In the genomic region with DNA sequence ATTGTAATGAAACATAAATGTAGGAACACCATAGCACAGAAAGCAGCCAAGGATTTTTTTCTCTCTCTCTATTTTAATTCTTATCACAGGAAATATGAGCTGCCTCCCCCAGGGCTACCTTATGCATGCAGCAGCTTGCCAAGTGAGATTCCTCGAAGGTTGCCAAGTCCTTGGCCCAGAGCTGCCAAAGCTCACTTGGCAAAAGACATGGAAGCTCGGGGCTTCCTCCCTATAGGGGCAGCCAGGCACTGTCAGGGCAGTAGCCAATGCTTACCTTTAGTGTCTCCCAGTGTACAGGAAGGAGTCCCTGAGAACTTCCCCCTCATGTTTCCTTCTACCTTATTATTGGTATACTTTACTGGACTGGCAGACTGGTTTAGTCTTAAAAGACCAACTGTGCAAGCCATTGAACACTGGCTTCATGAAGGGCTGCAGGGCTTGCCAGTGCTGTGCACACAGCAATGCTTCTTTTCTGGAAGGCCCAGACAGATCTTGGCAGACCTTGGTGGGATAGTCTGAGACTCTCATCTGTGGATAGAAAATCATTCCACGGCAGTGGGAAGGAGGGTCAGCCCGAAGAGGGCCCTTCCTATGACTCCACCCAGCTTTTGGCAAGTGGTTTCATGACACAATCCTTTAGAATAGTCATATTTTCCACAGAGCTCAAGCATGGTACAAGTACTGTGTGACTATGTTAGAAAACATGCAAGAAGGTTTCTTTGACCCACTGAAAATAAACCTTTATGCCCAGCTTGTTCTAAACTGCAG, we compare ENCODE assay signal across 9 mouse cellular contexts. TPM values are rescaled to one million over a fixed set of nuclear protein-coding genes. Genes with fewer than 3 reads are reported as not detected.
A peak's percentile ranks its signal among the peaks of the same experiment; 100 is the strongest.
DNase-seq lines count a peak whose midpoint lies in the region; ATAC-seq and TF ChIP-seq lines count a peak whose summit lies in the region.
"Had no signal": no experiment of that assay in that cellular context is flagged by ENCODE, and none has a peak within 500 bp of the region (broad histone marks: within the 10 kb centered on the region; RNA-seq: fewer than 3 reads in every experiment).

No protein-coding gene starts in this region.

- H3K4me2 ChIP-seq in embryonic facial prominence, embryonic 13.5 days, result no peak overlapping the region
- no peak overlapping the region for H3K4me2 ChIP-seq in midbrain, embryonic 15.5 days
- H3K4me2 ChIP-seq in midbrain, embryonic 13.5 days (replicated peaks), result no peak overlapping the region
- no peak overlapping the region for H3K4me2 ChIP-seq in forebrain, postnatal 0 days (ENCODE audit: low read depth)

- whole genome bisulfite sequencing in embryonic facial prominence, embryonic 13.5 days, result 65% methylated on average over 4 of the region's 4 CpGs
- 84% methylated on average over 4 of the region's 4 CpGs for WGBS in embryonic facial prominence, embryonic 10.5 days
- 83% methylated on average over 4 of the region's 4 CpGs for WGBS in midbrain, embryonic 15.5 days
- 81% methylated on average over 4 of the region's 4 CpGs for WGBS in midbrain, embryonic 13.5 days
- WGBS in forebrain, postnatal 0 days, result 50% methylated on average over 4 of the region's 4 CpGs

- no peaks in the 10 kb centered on the region for H3K27me3 ChIP-seq in embryonic facial prominence, embryonic 13.5 days
- no peaks in the 10 kb centered on the region for H3K27me3 ChIP-seq in embryonic facial prominence, embryonic 10.5 days (replicated peaks; ENCODE audit: low read depth, poor library complexity, severe bottlenecking)
- no peaks in the 10 kb centered on the region for H3K27me3 ChIP-seq in midbrain, embryonic 15.5 days (replicated peaks)
- H3K27me3 ChIP-seq in midbrain, embryonic 13.5 days, result no peaks in the 10 kb centered on the region
- no peaks in the 10 kb centered on the region for H3K27me3 ChIP-seq in forebrain, postnatal 0 days (ENCODE audit: insufficient read depth, low read length)

- no peak for TF ChIP-seq CTCF in forebrain, postnatal 0 days (IDR thresholded peaks at IDR 0.05; ENCODE audit: low read depth)

- ATAC-seq in embryonic facial prominence, embryonic 13.5 days (ENCODE audit: insufficient number of reproducible peaks, insufficient read depth, low FRiP score, low TSS enrichment, low read depth), result peak; percentile 56; the same call in 1 of the 2 replicates
- ATAC-seq in midbrain, embryonic 15.5 days (replicated peaks), result 0 out of 2 replicates have a peak, but pooled peaks have one; percentile 46
- ATAC-seq in midbrain, embryonic 13.5 days, result no peak
- peak; percentile 52 for ATAC-seq in forebrain, postnatal 0 days

- no peak overlapping the region for H3K9ac ChIP-seq in embryonic facial prominence, embryonic 13.5 days
- H3K9ac ChIP-seq in midbrain, embryonic 15.5 days, result no peak overlapping the region
- no peak overlapping the region for H3K9ac ChIP-seq in midbrain, embryonic 13.5 days (replicated peaks)
- H3K9ac ChIP-seq in forebrain, postnatal 0 days, result no peak overlapping the region
- H3K9ac ChIP-seq: liver, embryonic 14.5 days had no signal

- H3K4me1 ChIP-seq in embryonic facial prominence, embryonic 13.5 days, result peaks cover 3% of the 10 kb centered on the region; the same call in 1 of the 2 replicates
- no peaks in the 10 kb centered on the region for H3K4me1 ChIP-seq in embryonic facial prominence, embryonic 10.5 days
- H3K4me1 ChIP-seq in midbrain, embryonic 15.5 days, result no peaks in the 10 kb centered on the region
- no peaks in the 10 kb centered on the region for H3K4me1 ChIP-seq in midbrain, embryonic 13.5 days (replicated peaks)
- no peaks in the 10 kb centered on the region for H3K4me1 ChIP-seq in forebrain, postnatal 0 days (ENCODE audit: insufficient read depth)

- H3K4me3 ChIP-seq in embryonic facial prominence, embryonic 13.5 days, result no peak overlapping the region
- no peak overlapping the region for H3K4me3 ChIP-seq in embryonic facial prominence, embryonic 10.5 days
- H3K4me3 ChIP-seq in midbrain, embryonic 15.5 days, result no peak overlapping the region
- no peak overlapping the region for H3K4me3 ChIP-seq in midbrain, embryonic 13.5 days (replicated peaks)
- H3K4me3 ChIP-seq in forebrain, postnatal 0 days (ENCODE audit: low read depth, low read length), result no peak overlapping the region

- no peaks in the 10 kb centered on the region for H3K9me3 ChIP-seq in embryonic facial prominence, embryonic 13.5 days
- no peaks in the 10 kb centered on the region for H3K9me3 ChIP-seq in embryonic facial prominence, embryonic 10.5 days
- no peaks in the 10 kb centered on the region for H3K9me3 ChIP-seq in midbrain, embryonic 15.5 days
- no peaks in the 10 kb centered on the region for H3K9me3 ChIP-seq in midbrain, embryonic 13.5 days
- no peaks in the 10 kb centered on the region for H3K9me3 ChIP-seq in forebrain, postnatal 0 days (ENCODE audit: low read length)

- peak overlapping the region; percentile 39; the same call in 1 of the 2 replicates for H3K27ac ChIP-seq in embryonic facial prominence, embryonic 13.5 days
- no peak overlapping the region for H3K27ac ChIP-seq in embryonic facial prominence, embryonic 10.5 days (replicated peaks)
- no peak overlapping the region for H3K27ac ChIP-seq in midbrain, embryonic 15.5 days
- no peak overlapping the region for H3K27ac ChIP-seq in midbrain, embryonic 13.5 days
- no peak overlapping the region for H3K27ac ChIP-seq in forebrain, postnatal 0 days (ENCODE audit: low read depth, low read length)
- H3K27ac ChIP-seq: liver, embryonic 14.5 days had no signal

- H3K36me3 ChIP-seq in embryonic facial prominence, embryonic 13.5 days, result no peaks in the 10 kb centered on the region
- no peaks in the 10 kb centered on the region for H3K36me3 ChIP-seq in embryonic facial prominence, embryonic 10.5 days (replicated peaks)
- no peaks in the 10 kb centered on the region for H3K36me3 ChIP-seq in midbrain, embryonic 15.5 days (replicated peaks)
- no peaks in the 10 kb centered on the region for H3K36me3 ChIP-seq in midbrain, embryonic 13.5 days
- no peaks in the 10 kb centered on the region for H3K36me3 ChIP-seq in forebrain, postnatal 0 days (ENCODE audit: insufficient read depth)

- DNase-seq in embryonic facial prominence, embryonic 10.5 days (ENCODE audit: low spot score), result no peak
- DNase-seq in forebrain, postnatal 0 days, result peak; percentile 55
- peak; percentile 61 for DNase-seq in skeletal muscle tissue, adult 2 months (ENCODE audit: low read depth, low spot score)
- no peak for DNase-seq in kidney, adult 9 months
- no peak for DNase-seq in layer of hippocampus, postnatal 14 days (ENCODE audit: low spot score in 2 of 2)

RNA-seq across cellular contexts. Expression of gene Zcchc2, which starts 53.0 kb away (rescaled TPM):
- 2.4 and 2.5 TPM in 2 replicates for polyA plus RNA-seq in embryonic facial prominence, embryonic 13.5 days (2015; fragmentation: Nextera tagmentation; extraction: Ambion mirVana)
- 1.9 and 2.3 TPM in 2 replicates for polyA plus RNA-seq in embryonic facial prominence, embryonic 10.5 days (2016; fragmentation: Nextera tagmentation; extraction: Ambion mirVana)
- polyA plus RNA-seq in midbrain, embryonic 15.5 days (2015; fragmentation: Nextera tagmentation; extraction: Ambion mirVana), result 2.3 and 2.7 TPM in 2 replicates
- polyA plus RNA-seq in midbrain, embryonic 13.5 days (2015; fragmentation: Nextera tagmentation; extraction: Ambion mirVana), result 2.1 and 2.2 TPM in 2 replicates
- total RNA-seq in forebrain, postnatal 0 days (2014; rRNA removed), result 11.8 and 14.2 TPM in 2 replicates
- polyA plus RNA-seq in forebrain, postnatal 0 days (2015; fragmentation: Nextera tagmentation; extraction: Ambion mirVana), result 1.4 and 2.0 TPM in 2 replicates
- total RNA-seq in layer of hippocampus, postnatal 14 days (2021), result 10 to 100 TPM; 17.7 to 19.1 TPM

Comparison
In these comparisons a context has a peak if more than half of its experiments do, and no peak if none do; other contexts are left out.
1. DNase-seq: peak in forebrain, postnatal 0 days (single experiment) and skeletal muscle tissue, adult 2 months (single experiment); none in embryonic facial prominence, embryonic 10.5 days (single experiment), kidney, adult 9 months (single experiment) and layer of hippocampus, postnatal 14 days (0 of 2).